In the genomic region with DNA sequence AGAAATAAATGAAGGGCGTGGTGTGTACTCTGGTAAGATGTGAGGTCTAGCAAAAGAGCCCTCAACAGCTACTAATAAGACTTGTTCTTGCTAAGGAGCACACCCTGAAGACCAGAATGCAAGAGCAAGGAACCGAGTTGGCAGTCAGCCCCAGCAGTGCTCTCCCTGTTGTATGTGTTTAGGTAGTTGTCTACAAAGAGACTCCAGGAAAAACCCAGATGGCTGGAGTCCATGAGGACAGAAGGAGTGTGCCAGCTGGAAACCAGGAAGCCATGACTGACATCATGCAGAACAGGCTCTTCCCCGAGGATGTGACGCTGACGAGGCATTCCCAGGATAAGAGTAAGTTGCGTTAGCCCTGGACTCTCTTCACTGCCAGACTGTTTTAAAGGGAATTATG, we compare ENCODE assay signal across 11 mouse cellular contexts.
A peak's percentile ranks its signal among the peaks of the same experiment; 100 is the strongest.
DNase-seq lines count a peak whose midpoint lies in the region; ATAC-seq lines count a peak whose summit lies in the region.
"Had no signal": no experiment of that assay in that cellular context is flagged by ENCODE, and none has a peak within 500 bp of the region (broad histone marks: within the 10 kb centered on the region; RNA-seq: fewer than 3 reads in every experiment).

No protein-coding gene starts in this region.

- no peak overlapping the region for H3K27ac ChIP-seq in midbrain, embryonic 11.5 days (ENCODE audit: low read depth, low read length)
- H3K27ac ChIP-seq: liver, embryonic 15.5 days; neural tube, embryonic 12.5 days had no signal

- ATAC-seq in midbrain, embryonic 11.5 days (ENCODE audit: low FRiP score): no peak
- ATAC-seq: hindbrain, embryonic 16.5 days had no signal

- H3K36me3 ChIP-seq in midbrain, embryonic 11.5 days (ENCODE audit: control insufficient read depth, insufficient read depth, low read length): no peaks in the 10 kb centered on the region
- H3K36me3 ChIP-seq: liver, embryonic 15.5 days; neural tube, embryonic 12.5 days had no signal

- H3K9ac ChIP-seq in midbrain, embryonic 11.5 days (ENCODE audit: low read length): no peak overlapping the region
- H3K9ac ChIP-seq: liver, embryonic 15.5 days; neural tube, embryonic 12.5 days had no signal

- no peak overlapping the region for H3K4me2 ChIP-seq in midbrain, embryonic 11.5 days
- H3K4me2 ChIP-seq: liver, embryonic 15.5 days; neural tube, embryonic 12.5 days had no signal

- no peaks in the 10 kb centered on the region for H3K4me1 ChIP-seq in midbrain, embryonic 11.5 days (ENCODE audit: control insufficient read depth, insufficient read depth, low read length)
- H3K4me1 ChIP-seq: liver, embryonic 15.5 days; neural tube, embryonic 12.5 days had no signal

- DNase-seq in lung, postnatal 10 days: peak; percentile 14
- DNase-seq in lung, postnatal 14 days: no peak
- peak; percentile 86 for DNase-seq in cerebellum, adult 9-11 months
- DNase-seq in heart, postnatal 25 days (ENCODE audit: low spot score): peak; percentile 1
- DNase-seq in right cerebral cortex, postnatal 14 days: peak; percentile 31
- no peak for DNase-seq in retina, postnatal 1 day
- DNase-seq in midbrain, embryonic 11.5 days (ENCODE audit: low spot score, missing footprints): no peak
- DNase-seq: thymus, postnatal 36 days had no signal

- intact Hi-C loops in heart, postnatal 25 days (cut with DNase I): no loop called here

- no peak overlapping the region for H3K4me3 ChIP-seq in midbrain, embryonic 11.5 days (ENCODE audit: low read depth, low read length)
- H3K4me3 ChIP-seq: liver, embryonic 15.5 days; neural tube, embryonic 12.5 days had no signal

- 92% methylated on average over 6 of the region's 6 CpGs for WGBS in midbrain, embryonic 11.5 days

- no peaks in the 10 kb centered on the region for H3K27me3 ChIP-seq in midbrain, embryonic 11.5 days (ENCODE audit: control insufficient read depth, insufficient read depth, low read length)
- H3K27me3 ChIP-seq: liver, embryonic 15.5 days; neural tube, embryonic 12.5 days had no signal

- no peaks in the 10 kb centered on the region for H3K9me3 ChIP-seq in midbrain, embryonic 11.5 days (ENCODE audit: control insufficient read depth, low read length)
- H3K9me3 ChIP-seq: liver, embryonic 15.5 days; neural tube, embryonic 12.5 days had no signal

Comparison
In these comparisons a context has a peak if more than half of its experiments do, and no peak if none do; other contexts are left out.
1. DNase-seq: peak in lung, postnatal 10 days (single experiment), cerebellum, adult 9-11 months (single experiment), heart, postnatal 25 days (single experiment) and right cerebral cortex, postnatal 14 days (single experiment); none in lung, postnatal 14 days (single experiment), retina, postnatal 1 day (single experiment) and midbrain, embryonic 11.5 days (single experiment).